Mouse (Mus musculus): Measurements from ENCODE around the gene Bbip1. TPM values are rescaled to one million over a fixed set of nuclear protein-coding genes. Genes with fewer than 3 reads are reported as not detected.
"Not testable (repeated sequence)": the region's sequence is repeated elsewhere in the genome, so short reads cannot be mapped to it uniquely, and the experiment has no call there.

The Bbip1 gene
- total RNA-seq, 1 experiment = 21.9 TPM

DNA sequence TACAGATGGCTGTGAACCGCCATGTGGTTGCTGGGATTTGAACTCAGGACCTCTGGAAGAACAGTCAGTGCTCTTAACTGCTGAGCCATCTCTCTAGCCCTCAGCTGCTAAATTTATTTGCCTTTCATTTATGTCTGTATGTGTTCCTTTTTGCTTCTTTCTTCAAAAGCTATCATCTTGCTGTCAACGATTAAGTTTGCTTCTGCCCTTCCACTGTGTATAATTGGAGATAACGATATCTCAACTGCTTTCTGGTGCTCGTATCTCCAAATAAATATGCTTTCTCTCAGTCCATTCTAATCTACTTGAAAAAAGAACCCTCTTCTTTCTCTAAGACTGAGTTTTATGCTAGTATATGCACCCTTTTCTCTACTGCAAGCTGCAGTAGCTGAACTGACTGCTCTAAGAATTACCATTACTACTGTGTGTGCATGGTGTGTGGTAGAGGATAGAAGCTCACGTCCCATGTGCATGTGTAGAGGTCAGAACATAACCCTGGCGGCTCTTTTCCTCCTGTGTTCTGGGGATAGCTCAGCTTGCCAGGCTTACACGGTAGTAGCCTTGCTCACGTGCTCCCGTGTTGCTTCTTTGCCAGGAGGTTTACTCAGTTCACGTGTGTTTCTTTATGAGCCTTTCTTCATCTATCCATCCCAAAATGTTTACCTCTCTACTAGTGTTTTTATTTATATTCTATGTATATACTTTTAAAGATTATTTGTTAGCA is 20.6 kb upstream of the Bbip1 start:
- DNase-seq (ENCODE audit: low read depth, low spot score) = no peak

GRCm38 (mm10) chr19:53964347-53964746 is 19.9 kb upstream of the Bbip1 start:
- DNase-seq (ENCODE audit: low read depth, low spot score); H3K4me3 ChIP-seq (ENCODE audit: insufficient read depth in 1 of 2, low read depth in 1 of 2, low read length in 2 of 2, poor library complexity in 1 of 2, severe bottlenecking in 1 of 2); H3K9me3 ChIP-seq (ENCODE audit: control insufficient read depth, insufficient read depth, low read depth, low read length); H3K4me1 ChIP-seq (ENCODE audit: control insufficient read depth in 2 of 2, insufficient read depth in 2 of 2, low read length in 2 of 2, poor library complexity in 1 of 2); H3K27ac ChIP-seq (ENCODE audit: insufficient read depth, low read depth, low read length, poor library complexity, severe bottlenecking); H3K9ac ChIP-seq (ENCODE audit: insufficient read depth, low read depth, low read length, poor library complexity, severe bottlenecking); H3K36me3 ChIP-seq (ENCODE audit: control insufficient read depth, insufficient read depth, low read length, poor library complexity, severe bottlenecking); in situ Hi-C loops (cut with MboI; ENCODE audit: low sequenced_read_pairs in 2 of 2, unreplicated experiment in 2 of 2): not testable (repeated sequence)
- peak; percentile 74 for TF ChIP-seq ZNF384 (IDR thresholded peaks at IDR 0.05; ENCODE audit: low read depth, low read length)

More for the DNA sequence above, 20.6 kb upstream of the Bbip1 start:
- Histone ChIP-seq H3K4me3 (ENCODE audit: insufficient read depth in 1 of 2, low read depth in 1 of 2, low read length in 2 of 2, poor library complexity in 1 of 2, severe bottlenecking in 1 of 2) (no peak overlapping the region), H3K36me3 (ENCODE audit: control insufficient read depth, insufficient read depth, low read length, poor library complexity, severe bottlenecking) (no peaks in the 10 kb centered on the region), H3K27ac (ENCODE audit: insufficient read depth, low read depth, low read length, poor library complexity, severe bottlenecking) (no peak overlapping the region), H3K9me3 (ENCODE audit: control insufficient read depth, insufficient read depth, low read depth, low read length) (no peaks in the 10 kb centered on the region), H3K4me1 (ENCODE audit: control insufficient read depth in 2 of 2, insufficient read depth in 2 of 2, low read length in 2 of 2, poor library complexity in 1 of 2) (no peaks in the 10 kb centered on the region), H3K9ac (ENCODE audit: insufficient read depth, low read depth, low read length, poor library complexity, severe bottlenecking) (no peak overlapping the region)
- in situ Hi-C loops (cut with MboI; ENCODE audit: low sequenced_read_pairs in 2 of 2, unreplicated experiment in 2 of 2) = no loop called here
- TF ChIP-seq HCFC1 (IDR thresholded peaks at IDR 0.05; ENCODE audit: borderline replicate concordance, insufficient read depth, low read length) (no peak), CHD2 (IDR thresholded peaks at IDR 0.05; ENCODE audit: low read depth, low read length) (no peak), MAFK (IDR thresholded peaks at IDR 0.05; ENCODE audit: insufficient read depth, low read depth, low read length) (no peak), ZC3H11A (IDR thresholded peaks at IDR 0.05; ENCODE audit: borderline replicate concordance, low read depth, low read length) (no peak), ZNF384 (IDR thresholded peaks at IDR 0.05; ENCODE audit: low read depth, low read length) (no peak)

DNA sequence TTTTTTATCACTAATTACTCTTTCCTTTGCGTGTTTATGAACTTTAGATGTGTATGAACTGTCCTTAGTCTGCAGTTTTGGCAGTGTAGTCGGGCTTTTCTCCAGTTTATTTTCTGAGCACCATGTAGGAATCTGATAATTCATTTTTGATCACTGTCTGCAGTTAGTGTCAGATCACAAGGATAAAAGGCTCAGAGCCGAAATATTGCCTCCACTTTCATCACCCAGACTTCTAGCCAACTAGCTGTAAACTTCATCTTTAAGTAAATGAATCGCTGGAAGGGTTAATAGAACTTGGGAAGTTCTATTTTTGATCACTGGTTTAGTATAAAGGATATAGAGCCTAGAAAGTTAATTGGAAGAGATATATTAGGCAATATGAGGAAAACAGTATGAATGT is 18.1 kb upstream of the Bbip1 start:
- DNase-seq (ENCODE audit: low read depth, low spot score) = no peak
- Histone ChIP-seq H3K9me3 (ENCODE audit: control insufficient read depth, insufficient read depth, low read depth, low read length) (no peaks in the 10 kb centered on the region), H3K36me3 (ENCODE audit: control insufficient read depth, insufficient read depth, low read length, poor library complexity, severe bottlenecking) (no peaks in the 10 kb centered on the region), H3K4me1 (ENCODE audit: control insufficient read depth in 2 of 2, insufficient read depth in 2 of 2, low read length in 2 of 2, poor library complexity in 1 of 2) (no peaks in the 10 kb centered on the region), H3K27ac (ENCODE audit: insufficient read depth, low read depth, low read length, poor library complexity, severe bottlenecking) (no peak overlapping the region), H3K4me3 (ENCODE audit: insufficient read depth in 1 of 2, low read depth in 1 of 2, low read length in 2 of 2, poor library complexity in 1 of 2, severe bottlenecking in 1 of 2) (no peak overlapping the region), H3K9ac (ENCODE audit: insufficient read depth, low read depth, low read length, poor library complexity, severe bottlenecking) (no peak overlapping the region)
- TF ChIP-seq MAFK (IDR thresholded peaks at IDR 0.05; ENCODE audit: insufficient read depth, low read depth, low read length) (no peak), CHD2 (IDR thresholded peaks at IDR 0.05; ENCODE audit: low read depth, low read length) (no peak), HCFC1 (IDR thresholded peaks at IDR 0.05; ENCODE audit: borderline replicate concordance, insufficient read depth, low read length) (no peak), ZNF384 (IDR thresholded peaks at IDR 0.05; ENCODE audit: low read depth, low read length) (no peak), ZC3H11A (IDR thresholded peaks at IDR 0.05; ENCODE audit: borderline replicate concordance, low read depth, low read length) (no peak)
- in situ Hi-C loops (cut with MboI; ENCODE audit: low sequenced_read_pairs in 2 of 2, unreplicated experiment in 2 of 2) = no loop called here

- H3K4me3 ChIP-seq (ENCODE audit: insufficient read depth in 1 of 2, low read depth in 1 of 2, low read length in 2 of 2, poor library complexity in 1 of 2, severe bottlenecking in 1 of 2) = no peak overlapping the region
These were observed 13.1 kb upstream of the Bbip1 start for GRCm38 (mm10) chr19:53957513-53957912.

More at GRCm38 (mm10) chr19:53957513-53957912, 13.1 kb upstream of the Bbip1 start:
- no peak for DNase-seq (ENCODE audit: low read depth, low spot score)
- Histone ChIP-seq H3K36me3 (ENCODE audit: control insufficient read depth, insufficient read depth, low read length, poor library complexity, severe bottlenecking) (no peaks in the 10 kb centered on the region), H3K9ac (ENCODE audit: insufficient read depth, low read depth, low read length, poor library complexity, severe bottlenecking) (no peak overlapping the region), H3K4me1 (ENCODE audit: control insufficient read depth in 2 of 2, insufficient read depth in 2 of 2, low read length in 2 of 2, poor library complexity in 1 of 2) (peaks cover 0 to 2% of the 10 kb centered on the region in 2 experiments; a peak in 1 of 4 replicates), H3K9me3 (ENCODE audit: control insufficient read depth, insufficient read depth, low read depth, low read length) (no peaks in the 10 kb centered on the region), H3K27ac (ENCODE audit: insufficient read depth, low read depth, low read length, poor library complexity, severe bottlenecking) (no peak overlapping the region)
- in situ Hi-C loops (cut with MboI; ENCODE audit: low sequenced_read_pairs in 2 of 2, unreplicated experiment in 2 of 2) = no loop called here
- no peak for TF ChIP-seq CHD2 (IDR thresholded peaks at IDR 0.05; ENCODE audit: low read depth, low read length)
- no peak for TF ChIP-seq ZNF384 (IDR thresholded peaks at IDR 0.05; ENCODE audit: low read depth, low read length)
- TF ChIP-seq MAFK (IDR thresholded peaks at IDR 0.05; ENCODE audit: insufficient read depth, low read depth, low read length) = no peak
- no peak for TF ChIP-seq HCFC1 (IDR thresholded peaks at IDR 0.05; ENCODE audit: borderline replicate concordance, insufficient read depth, low read length)
- no peak for TF ChIP-seq ZC3H11A (IDR thresholded peaks at IDR 0.05; ENCODE audit: borderline replicate concordance, low read depth, low read length)
